Mouse (Mus musculus) hindbrain, embryonic 14.5 days (tissue): ENCODE data around the gene Nr1d1. TPM values are rescaled to one million over a fixed set of nuclear protein-coding genes. Genes with fewer than 3 reads are reported as not detected.

Experiments
- ATAC-seq: fragments of 200-750 bp; cut with Nextera tagmentation; 2 replicates; pipeline ENCODE4 v1.8.0; 2017; ENCODE audit warnings: moderate number of reproducible peaks, mild to moderate bottlenecking, moderate TSS enrichment, moderate library complexity; ENCODE audit not compliant: low FRiP score
- DNase-seq: peaks from one replicate; pipeline ENCODE4 v3.0.0-alpha.2; 2015; ENCODE audit warnings: low spot score
- H3K27ac ChIP-seq: fragments of 300-500 bp; sonication (generic); 2 replicates; pipeline ENCODE4 v1.5.1; 2014; ENCODE audit warnings: mild to moderate bottlenecking, moderate library complexity
- H3K27me3 ChIP-seq: fragments of 300-500 bp; sonication (generic); 2 replicates; pipeline ENCODE4 v1.6.1; 2014; ENCODE audit warnings: mild to moderate bottlenecking, low read length, mixed read lengths; ENCODE audit not compliant: control insufficient read depth, insufficient read depth
- H3K36me3 ChIP-seq: fragments of 300-500 bp; sonication (generic); replicated peaks from 2 replicates; pipeline ENCODE4 v1.6.1; 2014; ENCODE audit not compliant: control insufficient read depth, insufficient read depth
- H3K4me1 ChIP-seq: fragments of 300-500 bp; sonication (generic); replicated peaks from 2 replicates; pipeline ENCODE4 v1.6.1; 2014; ENCODE audit warnings: antibody characterized with exemption, low read length, mixed read lengths; ENCODE audit not compliant: control insufficient read depth, insufficient read depth
- H3K4me2 ChIP-seq: fragments of 300-500 bp; sonication (generic); replicated peaks from 2 replicates; pipeline ENCODE4 v1.6.1; 2014; ENCODE audit warnings: mild to moderate bottlenecking, moderate library complexity
- H3K4me3 ChIP-seq: fragments of 300-500 bp; sonication (generic); replicated peaks from 2 replicates; pipeline ENCODE4 v1.5.1; 2014; ENCODE audit warnings: mild to moderate bottlenecking, low read length
- H3K9ac ChIP-seq: fragments of 300-500 bp; sonication (generic); 2 replicates; pipeline ENCODE4 v1.6.1; 2014
- H3K9me3 ChIP-seq: fragments of 300-500 bp; sonication (generic); 2 replicates; pipeline ENCODE4 v1.6.1; 2016; ENCODE audit warnings: low read length; ENCODE audit not compliant: control insufficient read depth
- WGBS: fragments of 180-500 bp; shearing (Covaris S2); extraction: QIAGEN DNeasy Blood & Tissue Kit; methylation state at CpG from one replicate; pipeline ENCODE4 v1.1.7; 2014; 5-methylcytosine and 5-hydroxymethylcytosine counted together
- polyA plus RNA-seq: library from polyadenylated mRNA; unstranded; fragments of >200 nt; fragmentation: Nextera tagmentation; extraction: Ambion mirVana; gene quantifications from 2 replicates; pipeline ENCODE4 v1.2.1, GENCODE M21; 2014

Gene Nr1d1
- polyA plus RNA-seq, 1 experiment from 2014 or later = 4.1 TPM

DNA sequence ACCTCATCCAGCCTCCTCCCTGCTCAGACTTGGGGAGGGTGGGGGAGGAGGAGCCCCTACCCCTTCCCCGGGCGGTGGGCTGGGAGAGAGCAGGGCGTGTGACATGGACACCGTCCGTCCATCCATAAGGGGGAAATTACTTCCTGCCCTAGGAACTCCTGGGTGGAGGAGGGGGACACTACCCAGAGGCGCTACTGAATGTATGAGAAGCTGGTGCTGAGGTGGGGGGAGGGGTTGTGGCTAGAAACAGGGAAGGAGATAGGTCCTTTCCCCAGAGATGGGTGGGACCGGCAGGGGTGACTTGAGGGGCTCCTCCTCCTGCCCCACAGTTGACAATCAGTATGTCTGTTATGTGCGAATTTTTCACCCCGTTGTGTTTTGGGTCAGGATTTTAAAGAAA lies 7.9 kb downstream of the Nr1d1 start:
- Histone ChIP-seq H3K27ac (peak overlapping the region; percentile 77), H3K4me1 (peaks cover 37% of the 10 kb centered on the region)
- ATAC-seq = no peak; the same call in 1 of the 2 replicates

DNA sequence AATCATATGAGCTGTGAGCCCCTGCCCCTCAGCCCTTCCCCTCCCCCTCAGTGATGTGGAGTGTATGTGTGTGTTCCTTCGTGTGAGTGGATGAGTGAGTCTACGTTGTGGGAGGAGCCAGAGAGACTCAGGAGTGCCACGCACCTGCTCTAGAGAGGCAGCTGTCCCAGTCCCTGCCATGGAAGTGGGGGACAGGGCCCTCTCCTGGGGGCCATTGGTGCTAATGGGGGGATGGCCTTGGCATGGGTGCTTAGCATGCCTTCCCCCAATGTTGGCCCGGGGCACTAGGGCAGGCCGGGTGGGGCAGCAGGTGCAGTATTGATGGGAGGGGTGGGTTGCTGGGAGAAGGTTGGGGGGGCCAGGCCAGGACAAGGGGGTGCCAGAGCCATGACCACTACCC lies 8.3 kb downstream of the Nr1d1 start:
- Histone ChIP-seq H3K27me3 (no peaks in the 10 kb centered on the region), H3K9ac (peak overlapping the region; percentile 40; the same call in 1 of the 2 replicates), H3K4me3 (no peak overlapping the region), H3K27ac (peak overlapping the region; percentile 77), H3K4me2 (no peak overlapping the region), H3K4me1 (peaks cover 37% of the 10 kb centered on the region), H3K9me3 (no peaks in the 10 kb centered on the region), H3K36me3 (peaks cover 82% of the 10 kb centered on the region)
- DNase-seq = no peak
- ATAC-seq = peak; percentile 3; the same call in 1 of the 2 replicates
- WGBS = 32% methylated on average over 5 of the region's 5 CpGs

More for the DNA sequence above, 7.9 kb downstream of the Nr1d1 start:
- H3K27me3 ChIP-seq = no peaks in the 10 kb centered on the region
- no peak for DNase-seq
- H3K9me3 ChIP-seq = no peaks in the 10 kb centered on the region
- WGBS = 14% methylated on average over 9 of the region's 9 CpGs
- no peak overlapping the region for H3K4me3 ChIP-seq
- no peak overlapping the region for H3K4me2 ChIP-seq
- H3K36me3 ChIP-seq = peaks cover 78% of the 10 kb centered on the region
- peak overlapping the region; percentile 40 for H3K9ac ChIP-seq

DNA sequence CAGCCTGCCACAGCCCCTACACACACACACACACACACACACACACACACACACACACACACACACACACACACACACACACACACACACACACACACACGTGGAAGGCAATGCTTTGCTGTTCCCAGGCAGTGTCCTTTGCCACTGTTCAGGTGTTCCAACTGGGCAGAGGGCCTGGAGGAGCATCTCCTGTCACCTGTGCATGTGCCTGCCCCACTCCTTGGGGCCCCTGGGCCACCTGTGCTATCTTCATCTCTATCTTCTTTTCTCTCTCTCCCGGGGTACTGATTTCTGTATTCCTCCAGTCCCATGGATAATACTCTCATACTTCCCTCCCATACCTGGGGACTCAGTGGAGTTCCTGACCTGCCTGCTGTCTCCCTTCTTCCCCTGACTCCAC lies 8.8 kb downstream of the Nr1d1 start:
- Histone ChIP-seq H3K27ac (peak overlapping the region; percentile 77), H3K4me2 (no peak overlapping the region), H3K4me1 (peaks cover 37% of the 10 kb centered on the region), H3K4me3 (no peak overlapping the region), H3K36me3 (peaks cover 87% of the 10 kb centered on the region), H3K27me3 (no peaks in the 10 kb centered on the region), H3K9me3 (no peaks in the 10 kb centered on the region), H3K9ac (peak overlapping the region; percentile 40; the same call in 1 of the 2 replicates)
- ATAC-seq (no peak), DNase-seq (no peak)
- 65% methylated on average over 1 of the region's 2 CpGs for WGBS

DNA sequence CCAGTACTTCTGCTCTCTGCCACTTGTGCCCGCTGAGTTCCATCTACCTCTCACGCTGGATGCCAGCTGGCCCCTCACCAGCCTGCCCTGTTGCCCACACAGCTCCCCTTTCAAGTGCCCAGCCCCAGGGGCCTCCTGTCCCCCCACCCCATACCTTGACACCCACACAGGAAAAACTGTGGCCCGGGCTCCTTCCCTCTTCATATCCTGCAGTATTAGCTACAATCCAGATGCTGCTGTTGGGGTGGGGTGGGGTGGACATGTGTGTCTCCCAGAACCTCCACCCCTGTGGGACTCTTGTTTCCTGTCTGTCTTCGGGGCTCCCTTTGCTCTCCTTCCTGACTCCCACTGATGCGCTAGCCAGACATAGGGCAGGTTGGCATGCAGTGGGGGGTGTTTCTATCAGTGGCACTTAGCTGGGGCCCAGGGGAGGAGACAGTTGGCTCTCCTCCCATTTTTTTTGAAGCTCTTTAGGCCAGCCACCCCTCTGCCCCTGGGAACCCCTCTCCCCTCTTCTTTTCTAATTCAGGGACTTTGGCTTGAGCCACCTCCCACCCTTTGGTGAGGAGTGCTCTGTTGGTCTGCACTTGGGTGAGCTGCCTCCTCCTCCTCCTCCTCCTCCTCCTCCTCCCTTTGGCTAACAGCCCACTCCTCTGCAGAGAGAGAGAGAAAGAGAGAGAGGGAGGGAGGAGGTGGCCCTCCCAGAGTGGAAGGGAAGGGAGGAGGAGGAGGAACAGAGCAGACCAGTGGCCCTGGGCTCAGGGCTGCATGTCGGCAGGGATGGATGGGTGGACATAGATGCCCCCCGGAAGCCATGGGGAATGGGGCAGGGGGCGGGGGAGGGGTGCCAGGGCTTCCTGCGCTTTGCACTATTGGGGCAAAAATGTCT lies 9.5 kb downstream of the Nr1d1 start:
- H3K9ac ChIP-seq = no peak overlapping the region
- peak; percentile 16; the same call in 1 of the 2 replicates for ATAC-seq
- H3K36me3 ChIP-seq = peaks cover 87% of the 10 kb centered on the region
- H3K4me3 ChIP-seq = no peak overlapping the region
- no peaks in the 10 kb centered on the region for H3K27me3 ChIP-seq
- H3K27ac ChIP-seq = peak overlapping the region; percentile 77
- peak overlapping the region; percentile 12; the same call in 1 of the 2 replicates for H3K4me2 ChIP-seq
- peaks cover 37% of the 10 kb centered on the region for H3K4me1 ChIP-seq
- no peaks in the 10 kb centered on the region for H3K9me3 ChIP-seq
- DNase-seq = no peak
- WGBS = 33% methylated on average over 9 of the region's 9 CpGs

DNA sequence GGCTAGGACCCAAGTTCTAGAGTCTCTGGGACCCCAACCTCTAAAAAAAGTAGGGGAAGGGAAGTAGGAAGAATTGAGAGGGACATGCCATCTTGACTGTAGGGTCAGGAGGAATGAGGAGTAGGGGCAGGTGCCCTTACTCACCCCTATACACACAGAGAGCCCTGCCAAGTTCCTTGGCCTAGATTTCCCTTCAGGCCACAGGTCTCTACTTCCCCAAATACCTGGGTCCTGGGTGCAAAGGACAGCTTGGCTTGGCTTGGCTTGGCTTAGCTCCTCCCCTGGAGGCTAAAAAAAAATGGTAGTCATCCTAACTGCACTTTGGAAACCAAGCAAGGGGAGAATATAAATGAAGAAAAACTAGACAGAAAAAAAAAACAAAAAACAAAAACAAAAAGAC lies 10.4 kb downstream of the Nr1d1 start:
- Histone ChIP-seq H3K4me1 (peaks cover 37% of the 10 kb centered on the region), H3K9me3 (no peaks in the 10 kb centered on the region), H3K9ac (no peak overlapping the region), H3K27ac (no peak overlapping the region), H3K36me3 (peaks cover 87% of the 10 kb centered on the region), H3K4me3 (no peak overlapping the region), H3K27me3 (no peaks in the 10 kb centered on the region), H3K4me2 (no peak overlapping the region)
- ATAC-seq = no peak
- no peak for DNase-seq

DNA sequence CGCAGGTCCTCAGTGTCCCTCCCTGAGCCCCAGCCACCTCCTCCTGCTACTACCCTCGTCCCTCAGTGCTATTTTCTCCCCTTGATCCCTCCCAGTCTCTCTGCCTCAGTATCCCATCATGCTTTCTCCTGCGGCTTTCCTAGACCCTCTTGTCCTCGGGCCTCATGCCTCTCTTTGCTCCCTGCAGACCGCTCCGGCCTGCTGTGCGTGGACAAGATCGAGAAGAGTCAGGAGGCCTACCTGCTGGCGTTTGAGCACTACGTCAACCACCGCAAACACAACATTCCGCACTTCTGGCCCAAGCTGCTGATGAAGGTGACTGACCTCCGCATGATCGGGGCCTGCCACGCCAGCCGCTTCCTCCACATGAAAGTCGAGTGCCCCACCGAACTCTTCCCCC lies 11.0 kb downstream of the Nr1d1 start:
- Histone ChIP-seq H3K27me3 (no peaks in the 10 kb centered on the region), H3K4me2 (no peak overlapping the region), H3K36me3 (peaks cover 84% of the 10 kb centered on the region), H3K9me3 (no peaks in the 10 kb centered on the region), H3K4me3 (no peak overlapping the region), H3K9ac (no peak overlapping the region), H3K27ac (no peak overlapping the region), H3K4me1 (peaks cover 37% of the 10 kb centered on the region)
- WGBS = 84% methylated on average over 18 of the region's 18 CpGs
- no peak for DNase-seq
- no peak for ATAC-seq

DNA sequence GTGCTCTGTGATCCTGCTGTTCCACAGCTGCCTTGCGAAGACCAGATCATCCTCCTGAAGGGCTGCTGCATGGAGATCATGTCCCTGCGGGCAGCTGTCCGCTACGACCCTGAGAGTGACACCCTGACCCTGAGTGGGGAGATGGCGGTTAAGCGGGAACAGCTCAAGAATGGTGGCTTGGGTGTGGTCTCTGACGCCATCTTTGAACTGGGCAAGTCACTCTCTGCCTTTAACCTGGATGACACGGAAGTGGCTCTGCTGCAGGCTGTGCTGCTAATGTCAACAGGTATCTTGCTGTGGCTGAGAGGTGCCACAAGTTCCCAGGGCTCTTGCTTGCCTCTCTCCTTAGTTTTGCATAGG lies 11.7 kb downstream of the Nr1d1 start:
- DNase-seq = no peak
- no peaks in the 10 kb centered on the region for H3K27me3 ChIP-seq
- peaks cover 32% of the 10 kb centered on the region for H3K4me1 ChIP-seq
- no peaks in the 10 kb centered on the region for H3K9me3 ChIP-seq
- H3K36me3 ChIP-seq = peaks cover 84% of the 10 kb centered on the region
- H3K4me3 ChIP-seq = no peak overlapping the region
- 90% methylated on average over 8 of the region's 8 CpGs for WGBS
- H3K4me2 ChIP-seq = no peak overlapping the region
- H3K9ac ChIP-seq = no peak overlapping the region
- no peak for ATAC-seq
- no peak overlapping the region for H3K27ac ChIP-seq

DNA sequence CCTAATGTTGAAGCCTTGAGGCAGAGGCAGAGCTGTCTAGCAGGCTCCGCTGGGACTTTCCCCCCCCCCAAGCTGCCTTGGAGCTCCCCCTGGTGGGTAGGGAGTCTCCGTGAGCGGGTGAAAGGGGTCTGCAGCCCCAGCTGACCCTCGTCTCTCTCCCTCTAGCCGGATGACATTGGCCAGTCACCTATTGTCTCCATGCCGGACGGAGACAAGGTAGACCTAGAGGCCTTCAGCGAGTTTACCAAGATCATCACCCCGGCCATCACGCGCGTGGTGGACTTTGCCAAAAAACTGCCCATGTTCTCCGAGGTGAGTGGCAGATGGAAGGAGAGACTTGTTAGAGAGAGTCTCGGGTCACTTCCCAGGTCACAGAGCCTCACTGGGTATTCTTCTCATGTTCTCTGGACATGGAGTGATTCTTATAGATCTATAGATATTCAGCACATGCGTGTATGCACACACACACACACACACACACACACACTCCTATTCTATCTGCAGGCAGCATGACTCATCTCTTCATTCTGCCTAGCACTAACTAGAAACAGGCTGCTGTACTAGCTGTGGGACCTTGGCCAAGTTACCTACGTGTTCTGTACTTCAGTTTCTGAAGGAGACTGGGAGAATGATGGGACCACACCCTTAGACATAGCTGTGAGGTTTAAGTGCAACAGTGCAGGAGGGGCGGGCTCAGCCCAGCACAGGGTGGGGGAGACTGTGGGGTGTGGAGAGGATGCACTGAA lies 12.2 kb downstream of the Nr1d1 start:
- WGBS = 71% methylated on average over 17 of the region's 17 CpGs
- no peak for ATAC-seq
- no peak overlapping the region for H3K4me2 ChIP-seq

DNA sequence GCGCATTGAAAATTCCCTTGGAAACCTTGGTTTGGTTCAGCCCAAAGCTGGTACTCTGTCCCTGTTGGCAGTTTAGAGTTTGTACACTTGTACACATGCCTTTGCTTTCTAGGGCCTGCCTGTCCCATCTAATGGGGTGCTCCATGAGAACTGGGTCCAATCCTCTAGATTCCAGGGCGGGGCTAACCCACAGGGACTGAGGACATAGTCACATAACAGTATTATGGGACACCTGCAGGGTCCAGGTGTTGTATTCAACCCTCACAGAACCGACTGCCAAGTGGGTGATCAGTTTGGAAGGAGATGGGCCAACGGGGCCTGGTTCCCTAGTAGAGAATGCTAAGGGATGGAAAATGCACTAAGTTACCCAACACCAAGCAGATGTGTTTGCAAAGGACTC lies 13.2 kb downstream of the Nr1d1 start:
- Histone ChIP-seq H3K27me3 (no peaks in the 10 kb centered on the region), H3K4me1 (peaks cover 17% of the 10 kb centered on the region), H3K9me3 (no peaks in the 10 kb centered on the region), H3K27ac (no peak overlapping the region), H3K4me2 (no peak overlapping the region), H3K9ac (no peak overlapping the region), H3K4me3 (no peak overlapping the region), H3K36me3 (peaks cover 94% of the 10 kb centered on the region)
- WGBS = 95% methylated on average over 4 of the region's 4 CpGs
- DNase-seq (no peak), ATAC-seq (no peak)

More for the DNA sequence above, 12.2 kb downstream of the Nr1d1 start:
- Histone ChIP-seq H3K4me3 (no peak overlapping the region), H3K4me1 (peaks cover 27% of the 10 kb centered on the region), H3K27ac (no peak overlapping the region), H3K9me3 (no peaks in the 10 kb centered on the region), H3K27me3 (no peaks in the 10 kb centered on the region), H3K9ac (no peak overlapping the region), H3K36me3 (peaks cover 84% of the 10 kb centered on the region)
- no peak for DNase-seq
